Mouse (Mus musculus): ENCODE data around the gene Gfm2. TPM values are rescaled to one million over a fixed set of nuclear protein-coding genes. Genes with fewer than 3 reads are reported as not detected.
A peak's percentile ranks its signal among the peaks of the same experiment; 100 is the strongest.

Gfm2 gene
- total and polyA plus RNA-seq, 2 experiments, result 25.9 to 41.1 TPM

DNA sequence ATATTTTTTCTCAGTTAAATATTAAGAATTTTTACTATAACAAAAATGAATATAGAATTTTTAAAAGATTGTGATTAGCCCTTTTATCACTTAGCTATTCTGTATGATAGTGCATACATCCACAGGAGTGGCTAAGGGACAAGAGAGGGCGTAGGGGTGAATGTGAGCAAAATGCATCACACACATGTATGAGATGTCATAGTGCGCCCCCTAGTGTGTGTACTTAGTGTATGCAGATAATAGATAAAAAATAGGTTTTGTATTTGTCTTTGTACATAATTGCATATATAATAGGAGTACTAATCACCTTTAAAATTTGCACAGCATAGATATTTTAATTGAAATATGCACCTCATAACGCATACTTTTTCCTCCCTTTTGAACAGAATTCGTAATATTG lies 8.1 kb downstream of the Gfm2 start:
- TF ChIP-seq CTCF (IDR thresholded peaks at IDR 0.05; ENCODE audit: low read depth, low read length) (peak; percentile 47), POLR2A (IDR thresholded peaks at IDR 0.05; ENCODE audit: extremely low read depth, insufficient read depth, low read length) (no peak)
- H3K79me2 ChIP-seq (ENCODE audit: control insufficient read depth, insufficient read depth, low read length), result peaks cover under 1% of the 10 kb centered on the region; the same call in 1 of the 2 replicates
- peaks cover 49% of the 10 kb centered on the region for H3K36me3 ChIP-seq (ENCODE audit: control insufficient read depth, insufficient read depth, low read length)
- no peaks in the 10 kb centered on the region for H3K27me3 ChIP-seq (ENCODE audit: control insufficient read depth, insufficient read depth, low read length)
- no peak overlapping the region for H3K4me3 ChIP-seq (ENCODE audit: insufficient read depth, low read depth, low read length)
- no peak overlapping the region for H3K27ac ChIP-seq (replicated peaks; ENCODE audit: insufficient read depth, low read depth, low read length)
- no peaks in the 10 kb centered on the region for H3K4me1 ChIP-seq (ENCODE audit: control insufficient read depth, insufficient read depth, low read length)
- WGBS, result 63% methylated on average over 4 of the region's 4 CpGs
- peak; percentile 36 for DNase-seq (ENCODE audit: extremely low read depth, low read depth, low spot score)
- H3K9ac ChIP-seq (ENCODE audit: low read depth, low read length), result no peak overlapping the region

DNA sequence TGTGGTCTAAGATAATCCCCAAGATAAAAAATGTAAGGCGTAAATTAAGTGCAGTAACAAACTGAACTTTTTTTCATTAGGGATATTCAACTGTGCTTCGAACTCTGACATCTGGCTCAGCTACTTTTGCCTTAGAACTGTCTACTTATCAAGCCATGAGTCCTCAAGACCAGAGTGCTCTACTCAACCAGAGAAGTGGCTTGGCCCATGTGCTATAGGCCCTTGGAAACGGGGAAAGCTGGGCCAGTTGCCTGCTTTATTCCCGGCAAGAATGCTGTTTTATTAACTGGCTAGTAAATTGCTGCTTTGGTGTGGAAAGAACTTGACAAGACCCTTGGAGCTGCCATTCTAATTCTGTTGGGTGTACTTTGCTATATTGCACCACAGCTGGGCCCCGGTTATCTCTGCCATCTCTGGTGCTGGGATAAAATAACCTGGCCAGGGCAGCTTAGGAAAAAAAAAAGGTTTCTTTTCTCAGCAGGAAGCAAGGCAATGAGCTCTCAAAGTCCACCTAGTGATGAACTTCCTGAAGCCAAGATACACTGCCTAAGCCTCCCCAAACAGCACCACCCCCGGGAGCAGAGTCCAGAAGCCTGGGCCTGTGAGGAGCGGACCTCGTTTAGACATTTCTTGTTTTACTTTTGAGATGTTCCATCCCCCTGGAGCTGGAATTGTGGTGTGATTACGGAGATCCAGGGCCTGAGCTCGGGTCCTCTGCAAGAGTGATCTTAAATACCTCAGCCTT lies 38.0 kb downstream of the Gfm2 start:
- peak; percentile 82 for DNase-seq (ENCODE audit: extremely low read depth, low read depth, low spot score)
- Histone ChIP-seq H3K27me3 (ENCODE audit: control insufficient read depth, insufficient read depth, low read length) (no peaks in the 10 kb centered on the region), H3K4me3 (ENCODE audit: insufficient read depth, low read depth, low read length) (no peak overlapping the region), H3K9ac (ENCODE audit: low read depth, low read length) (no peak overlapping the region), H3K79me2 (ENCODE audit: control insufficient read depth, insufficient read depth, low read length) (no peaks in the 10 kb centered on the region), H3K4me1 (ENCODE audit: control insufficient read depth, insufficient read depth, low read length) (peaks cover 2% of the 10 kb centered on the region; the same call in 1 of the 2 replicates), H3K36me3 (ENCODE audit: control insufficient read depth, insufficient read depth, low read length) (peaks cover 64% of the 10 kb centered on the region), H3K27ac (replicated peaks; ENCODE audit: insufficient read depth, low read depth, low read length) (no peak overlapping the region; the same call in 1 of the 2 replicates)
- 61% methylated on average over 10 of the region's 10 CpGs for WGBS
- TF ChIP-seq CTCF (IDR thresholded peaks at IDR 0.05; ENCODE audit: low read depth, low read length) (no peak), POLR2A (IDR thresholded peaks at IDR 0.05; ENCODE audit: extremely low read depth, insufficient read depth, low read length) (no peak)

DNA sequence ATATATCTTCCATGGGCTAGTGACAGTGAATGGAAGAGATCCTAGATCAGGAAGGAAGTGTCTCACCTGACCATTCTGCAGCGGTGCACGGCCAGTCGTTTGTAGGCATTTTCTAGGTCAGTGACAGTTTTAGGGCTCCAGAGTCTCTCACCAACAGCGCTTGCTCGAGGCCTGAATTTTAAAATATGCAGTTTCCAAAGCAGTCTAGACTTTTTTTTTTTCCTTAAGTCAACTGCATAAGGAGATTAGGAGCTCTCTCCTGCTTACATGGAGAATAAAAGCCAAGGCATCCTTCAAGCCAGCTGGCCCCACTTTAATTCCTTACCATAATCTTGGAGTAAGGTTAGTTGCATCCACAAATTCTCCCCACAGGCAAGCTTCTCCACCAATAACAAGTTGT lies 39.0 kb downstream of the Gfm2 start:
- Histone ChIP-seq H3K4me1 (ENCODE audit: control insufficient read depth, insufficient read depth, low read length) (peaks cover 2% of the 10 kb centered on the region; the same call in 1 of the 2 replicates), H3K79me2 (ENCODE audit: control insufficient read depth, insufficient read depth, low read length) (no peaks in the 10 kb centered on the region), H3K4me3 (ENCODE audit: insufficient read depth, low read depth, low read length) (no peak overlapping the region), H3K9ac (ENCODE audit: low read depth, low read length) (no peak overlapping the region), H3K27me3 (ENCODE audit: control insufficient read depth, insufficient read depth, low read length) (no peaks in the 10 kb centered on the region), H3K27ac (replicated peaks; ENCODE audit: insufficient read depth, low read depth, low read length) (no peak overlapping the region), H3K36me3 (ENCODE audit: control insufficient read depth, insufficient read depth, low read length) (peaks cover 60% of the 10 kb centered on the region)
- no peak for TF ChIP-seq CTCF (IDR thresholded peaks at IDR 0.05; ENCODE audit: low read depth, low read length)
- TF ChIP-seq POLR2A (IDR thresholded peaks at IDR 0.05; ENCODE audit: extremely low read depth, insufficient read depth, low read length), result no peak
- WGBS, result 93% methylated on average over 5 of the region's 5 CpGs
- no peak for DNase-seq (ENCODE audit: extremely low read depth, low read depth, low spot score)

DNA sequence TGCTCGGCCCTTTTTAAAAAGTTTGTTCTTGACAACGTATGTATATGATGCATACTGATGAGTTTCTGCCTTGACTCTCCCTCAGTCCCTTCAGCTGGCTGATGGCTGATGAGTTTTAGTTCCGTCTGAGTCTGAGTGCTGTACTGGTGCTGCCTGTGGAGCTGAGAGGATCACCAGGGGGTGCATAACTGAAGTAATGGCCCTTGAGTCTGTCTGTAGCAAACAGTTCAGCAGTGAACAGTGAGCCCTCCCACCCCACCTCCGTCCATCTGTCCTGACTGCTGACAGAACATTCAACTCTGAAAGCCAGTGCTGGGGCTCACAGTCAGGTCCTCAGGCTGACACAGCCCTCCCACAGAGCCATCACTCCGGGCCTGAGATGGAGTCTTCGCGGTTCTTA lies 41.2 kb downstream of the Gfm2 start:
- H3K36me3 ChIP-seq (ENCODE audit: control insufficient read depth, insufficient read depth, low read length), result peaks cover 43% of the 10 kb centered on the region
- no peak overlapping the region for H3K9ac ChIP-seq (ENCODE audit: low read depth, low read length)
- no peaks in the 10 kb centered on the region for H3K27me3 ChIP-seq (ENCODE audit: control insufficient read depth, insufficient read depth, low read length)
- H3K79me2 ChIP-seq (ENCODE audit: control insufficient read depth, insufficient read depth, low read length), result no peaks in the 10 kb centered on the region
- H3K4me1 ChIP-seq (ENCODE audit: control insufficient read depth, insufficient read depth, low read length), result peaks cover 2% of the 10 kb centered on the region; the same call in 1 of the 2 replicates
- no peak for TF ChIP-seq POLR2A (IDR thresholded peaks at IDR 0.05; ENCODE audit: extremely low read depth, insufficient read depth, low read length)
- no peak for TF ChIP-seq CTCF (IDR thresholded peaks at IDR 0.05; ENCODE audit: low read depth, low read length)
- no peak for DNase-seq (ENCODE audit: extremely low read depth, low read depth, low spot score)
- WGBS, result 92% methylated on average over 7 of the region's 7 CpGs
- H3K4me3 ChIP-seq (ENCODE audit: insufficient read depth, low read depth, low read length), result no peak overlapping the region
- H3K27ac ChIP-seq (replicated peaks; ENCODE audit: insufficient read depth, low read depth, low read length), result no peak overlapping the region

DNA sequence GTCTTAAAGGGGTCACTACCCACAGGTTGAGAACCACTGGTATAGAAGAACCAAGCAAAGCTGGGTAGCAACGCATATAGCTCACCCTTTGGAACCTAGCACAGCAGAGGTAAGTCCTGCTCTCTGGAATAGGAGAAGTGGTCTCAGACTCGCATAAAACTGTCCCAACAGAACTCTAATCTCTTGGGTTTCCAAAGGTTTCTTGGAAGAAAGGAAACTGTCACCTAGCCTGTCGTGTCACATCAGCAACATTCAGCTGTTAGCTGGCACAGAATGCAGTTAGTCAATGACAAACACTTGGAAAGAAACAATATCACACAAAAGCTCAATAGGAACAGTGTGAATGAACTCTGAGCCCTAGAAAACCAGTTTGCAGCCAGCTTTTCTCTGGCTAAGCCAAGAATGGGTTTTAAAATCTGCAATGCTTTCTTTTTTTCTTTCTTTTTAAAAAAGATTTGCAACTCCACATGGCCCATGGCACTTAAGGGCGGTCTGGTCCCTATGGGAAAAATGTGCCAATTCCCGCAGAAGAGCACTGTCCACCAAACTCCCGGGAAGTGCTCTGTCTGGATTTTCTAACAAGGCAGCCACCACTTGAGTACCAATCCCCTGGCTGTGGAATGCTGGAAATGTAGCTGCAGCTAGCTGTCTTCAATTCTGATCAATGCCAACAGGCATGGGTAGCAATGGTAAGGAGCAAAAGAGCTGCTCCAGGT lies 42.5 kb downstream of the Gfm2 start:
- Histone ChIP-seq H3K4me1 (ENCODE audit: control insufficient read depth, insufficient read depth, low read length) (peaks cover 2% of the 10 kb centered on the region; the same call in 1 of the 2 replicates), H3K4me3 (ENCODE audit: insufficient read depth, low read depth, low read length) (no peak overlapping the region), H3K79me2 (ENCODE audit: control insufficient read depth, insufficient read depth, low read length) (no peaks in the 10 kb centered on the region), H3K27ac (replicated peaks; ENCODE audit: insufficient read depth, low read depth, low read length) (no peak overlapping the region), H3K27me3 (ENCODE audit: control insufficient read depth, insufficient read depth, low read length) (no peaks in the 10 kb centered on the region), H3K9ac (ENCODE audit: low read depth, low read length) (no peak overlapping the region), H3K36me3 (ENCODE audit: control insufficient read depth, insufficient read depth, low read length) (peaks cover 29% of the 10 kb centered on the region)
- WGBS, result 67% methylated on average over 6 of the region's 6 CpGs
- DNase-seq (ENCODE audit: extremely low read depth, low read depth, low spot score), result peak; percentile 66
- TF ChIP-seq CTCF (IDR thresholded peaks at IDR 0.05; ENCODE audit: low read depth, low read length) (no peak), POLR2A (IDR thresholded peaks at IDR 0.05; ENCODE audit: extremely low read depth, insufficient read depth, low read length) (no peak)

All from liver, adult 2 months (tissue).